Mouse (Mus musculus) cerebellum, adult 2 months (tissue): Measurements from ENCODE around the gene Sapcd2.

Source experiments
- CTCF ChIP-seq: fragments of 200-500 bp; IDR thresholded peaks from 2 replicates; pipeline ENCODE4 v1.5.1; 2011; ENCODE audit warnings: low read depth, mild to moderate bottlenecking, control low read depth, low read length, moderate library complexity, borderline replicate concordance; ENCODE audit not compliant: insufficient read depth
- POLR2A ChIP-seq: fragments of 200-500 bp; IDR thresholded peaks from 2 replicates; pipeline ENCODE4 v1.6.1; 2011; ENCODE audit warnings: low read length, control low read depth, borderline replicate concordance; ENCODE audit not compliant: insufficient read depth

DNA sequence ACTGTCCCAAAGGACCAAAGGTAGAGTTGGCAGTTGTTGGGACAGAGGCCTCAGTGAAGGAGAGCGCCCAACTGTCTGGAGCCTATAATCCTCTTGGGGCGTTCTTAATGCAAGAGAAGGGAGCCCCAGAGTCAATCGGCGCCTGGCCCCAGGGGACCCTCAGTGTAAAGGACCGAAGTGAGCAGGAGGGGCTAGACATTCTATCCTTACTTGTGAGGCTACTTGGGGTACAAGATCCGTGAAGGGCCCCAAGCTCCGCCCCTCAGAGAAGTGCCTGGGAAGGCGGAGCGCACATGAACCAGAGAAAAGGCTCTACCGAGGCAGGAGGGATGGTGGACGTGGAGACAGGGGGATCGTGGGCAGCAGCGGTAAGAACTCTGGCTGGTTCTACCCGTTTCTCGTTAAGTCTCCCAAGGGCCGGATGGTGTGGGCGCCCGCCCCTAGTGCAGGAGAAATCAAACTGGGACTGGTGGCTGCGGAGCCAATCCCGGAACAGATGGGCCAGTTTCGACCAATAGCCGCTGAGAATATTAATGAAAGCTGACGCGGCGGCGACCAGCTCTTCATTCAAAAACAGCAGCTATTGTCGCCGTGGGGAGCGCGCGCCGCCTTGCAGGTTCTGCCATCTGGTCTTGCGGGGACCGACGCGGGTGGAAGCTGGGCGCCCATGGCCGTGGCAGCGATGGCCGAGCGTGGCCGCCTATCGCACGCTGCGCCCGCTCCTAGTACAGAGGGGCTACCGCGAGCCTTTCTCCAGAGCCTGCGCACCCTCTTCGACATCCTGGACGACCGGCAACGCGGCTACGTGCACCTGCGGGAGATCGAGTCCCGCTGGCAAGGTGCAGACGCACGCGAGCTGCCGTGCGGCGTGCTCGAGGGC lies at the start of gene Sapcd2:
- TF ChIP-seq CTCF (no peak), POLR2A (peak; percentile 19; the same call in 1 of the 2 replicates)
